Mouse (Mus musculus) kidney, adult 2 months (tissue): ENCODE measurements at regions not wholly inside any gene's neighbourhood (a gene's known extent, or its start where the extent isn't known, plus 50 kb on each side); places are given as distances from the start of the nearest gene placed in this dataset.

ENCODE experiments used
- CTCF ChIP-seq: fragments of 200-500 bp; conservative IDR thresholded peaks from 2 replicates; pipeline ENCODE4 v1.5.1; 2011; ENCODE audit warnings: low read depth, mild to moderate bottlenecking, control low read depth, low read length, moderate library complexity, mixed read lengths; ENCODE audit not compliant: insufficient read depth, insufficient read length
- POLR2A ChIP-seq: fragments of 200-500 bp; IDR thresholded peaks from one replicate; pipeline ENCODE4 v1.6.1; 2011; ENCODE audit warnings: low read depth, low read length, control low read depth

- TF ChIP-seq CTCF (no peak), POLR2A (no peak)
These were observed 140.1 kb upstream of the Spdl1 start for GRCm38 (mm10) chr11:34973467-34973921.
